Mouse (Mus musculus): Measurements from ENCODE around the gene Crmp1. TPM values are rescaled to one million over a fixed set of nuclear protein-coding genes. Genes with fewer than 3 reads are reported as not detected.

The Crmp1 gene
- polyA plus RNA-seq, 2 experiments from 2014 or later: 11.2 to 11.5 TPM

DNA sequence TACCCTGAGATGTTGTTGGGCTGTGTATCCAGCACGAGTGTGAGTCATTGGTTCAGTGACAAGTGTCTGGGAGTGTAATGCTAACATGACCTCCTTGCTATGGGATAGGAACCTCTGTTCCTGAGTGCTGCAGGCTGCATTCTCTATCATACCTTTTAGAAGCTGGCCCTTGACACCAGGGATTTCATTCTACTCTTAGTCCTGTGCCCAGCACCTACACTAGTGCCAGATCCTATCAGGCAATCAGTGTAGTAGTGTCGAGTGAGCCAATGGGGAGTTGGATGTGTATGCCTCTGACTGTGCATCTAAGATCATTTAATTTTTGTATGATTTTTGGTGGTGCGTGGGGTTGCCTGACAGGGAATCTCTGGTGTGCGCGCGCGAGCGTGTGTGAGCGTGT, 516 bp upstream of the Crmp1 start:
- no peak for ATAC-seq

DNA sequence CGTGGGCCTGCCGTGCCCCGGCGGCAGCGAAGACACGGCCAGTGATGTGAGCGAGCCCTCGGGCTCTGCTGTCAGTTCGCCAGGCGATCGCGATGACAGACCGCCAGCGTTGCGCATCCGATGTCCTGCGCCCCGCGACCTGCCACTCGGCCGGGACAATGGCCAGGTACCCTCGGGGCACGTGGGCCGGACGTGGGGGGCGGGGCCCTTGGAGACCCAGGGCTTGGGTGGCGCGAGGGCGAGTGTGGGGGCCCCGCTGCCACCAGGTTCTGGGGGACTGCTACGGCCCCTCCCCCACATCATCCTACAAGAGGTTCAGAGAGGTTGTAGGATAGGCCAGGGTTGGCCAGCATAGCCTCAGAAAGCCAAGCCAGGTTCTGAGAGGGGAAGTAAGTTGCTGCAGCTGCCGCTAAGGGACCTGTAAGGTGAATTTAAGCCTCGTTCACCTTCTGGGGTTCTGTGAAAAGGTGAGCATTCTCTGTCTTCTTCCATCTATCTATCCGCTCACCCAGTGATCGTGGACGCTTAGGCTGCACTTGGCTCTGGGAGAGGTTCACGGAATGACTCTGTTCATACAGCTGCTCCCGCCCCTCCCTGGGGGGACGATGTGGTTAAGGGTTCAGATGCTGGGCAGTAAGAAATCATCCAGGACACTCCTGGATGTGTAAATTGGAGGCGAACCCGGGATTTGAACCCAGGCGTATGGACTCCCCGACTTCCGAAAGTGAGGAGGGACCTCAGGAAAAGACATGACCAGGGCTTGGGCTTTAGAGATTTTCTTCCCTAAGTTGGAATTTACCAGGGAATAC, 824 bp downstream of the Crmp1 start:
- no peak for ATAC-seq

DNA sequence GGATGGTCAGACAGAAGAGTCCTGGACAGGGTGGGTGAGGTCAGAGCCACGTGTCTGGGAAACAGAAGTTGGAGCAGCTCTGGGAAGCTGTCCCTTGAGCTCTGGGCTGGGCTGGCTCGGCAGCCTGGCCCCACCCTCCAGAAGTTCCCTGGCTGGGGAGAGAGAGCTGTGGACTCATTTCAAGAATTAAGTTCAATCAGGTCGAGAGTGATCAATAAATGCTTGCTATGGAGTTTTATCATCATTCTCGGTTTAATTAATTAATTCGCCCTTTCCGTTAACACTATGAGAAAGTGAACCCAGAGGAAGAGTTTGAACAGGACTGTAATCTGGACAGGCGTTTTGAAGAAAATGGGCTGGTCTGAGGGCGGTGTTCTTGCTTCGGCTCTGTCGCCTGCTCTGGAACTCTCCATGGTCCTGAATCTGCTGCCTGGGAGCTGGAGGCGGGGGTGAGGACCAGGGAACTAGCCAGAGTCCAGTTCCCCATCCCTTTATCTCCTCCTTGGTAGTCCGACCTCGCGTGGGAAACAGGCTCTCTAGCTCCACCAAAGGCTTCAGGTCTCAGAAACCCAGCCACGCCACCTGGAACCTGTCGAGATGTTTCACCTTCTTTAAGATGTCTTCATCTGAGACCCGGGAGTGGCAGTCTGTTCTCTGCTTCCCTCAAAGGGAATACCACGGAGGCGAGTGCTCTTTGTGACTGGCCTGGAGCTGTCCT, 1.6 kb downstream of the Crmp1 start:
- no peak for ATAC-seq

DNA sequence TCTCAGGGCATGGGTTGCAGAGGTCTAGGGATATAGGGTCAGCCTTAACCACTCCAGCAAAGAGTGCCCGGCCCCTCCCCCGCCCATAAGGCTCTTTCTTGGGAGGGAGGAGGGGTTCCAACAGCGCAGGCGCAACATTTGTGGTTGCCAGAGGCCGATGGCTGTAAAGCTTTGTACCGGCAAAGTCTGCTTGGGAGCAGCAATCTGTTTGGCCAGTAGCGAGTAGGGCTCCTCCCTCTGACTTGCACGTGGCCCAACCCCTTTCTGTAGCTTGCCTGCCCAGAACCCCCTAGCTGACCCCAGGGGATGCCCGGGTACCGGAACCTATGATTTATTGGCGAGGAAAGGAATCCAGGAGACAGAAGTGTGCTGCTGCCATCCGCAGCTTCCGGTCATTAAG, 2.4 kb downstream of the Crmp1 start:
- ATAC-seq: no peak

DNA sequence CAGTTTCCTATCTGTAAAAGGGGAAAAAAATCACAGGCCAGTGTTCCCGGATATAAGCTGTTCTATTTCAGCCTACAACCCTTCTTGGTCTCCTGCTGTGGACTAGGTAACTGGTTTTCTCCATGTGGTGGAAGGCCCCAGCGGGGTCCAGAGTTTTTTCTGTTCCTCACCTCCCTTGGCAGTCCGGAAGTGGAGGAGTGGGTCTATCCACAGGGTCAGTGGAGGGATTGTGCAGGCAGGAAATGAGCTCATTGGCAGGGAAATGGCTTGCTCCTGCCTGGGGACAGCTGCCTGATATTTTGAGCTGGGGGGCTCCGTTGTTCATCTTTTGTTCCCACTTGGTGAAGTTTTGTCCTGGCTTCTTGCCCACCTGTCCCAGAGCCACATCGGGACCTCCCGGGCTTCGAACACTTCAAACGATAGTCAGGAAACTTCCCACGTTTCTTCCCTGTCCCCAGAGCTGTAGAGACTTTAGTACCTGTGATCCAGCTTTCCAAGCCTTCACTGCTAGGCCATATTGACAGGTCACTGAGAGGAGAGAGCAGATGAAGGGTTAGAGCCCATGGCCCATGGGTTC, 3.0 kb downstream of the Crmp1 start:
- ATAC-seq: no peak

DNA sequence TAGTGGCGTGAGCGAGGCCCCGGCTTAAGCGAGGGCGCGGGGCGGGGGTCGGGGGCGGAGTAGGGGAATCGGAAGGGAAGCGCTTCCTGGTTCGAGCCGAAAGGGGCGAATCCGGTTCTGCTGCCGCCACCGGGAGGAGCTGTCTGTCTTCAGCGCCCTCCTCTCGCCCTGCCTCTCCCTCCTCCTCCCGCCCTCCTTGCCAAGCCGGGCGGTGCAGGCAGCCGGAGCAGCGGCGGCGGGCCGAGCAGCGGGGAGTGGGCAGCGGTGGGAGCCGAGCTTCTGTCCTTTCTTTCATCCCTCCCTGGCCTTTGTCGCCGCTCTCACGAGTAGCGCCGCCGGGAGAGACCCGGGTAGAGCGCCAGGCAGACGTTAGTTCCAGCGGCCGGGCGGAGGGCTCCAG, 3.9 kb downstream of the Crmp1 start:
- ATAC-seq: peak; percentile 67

DNA sequence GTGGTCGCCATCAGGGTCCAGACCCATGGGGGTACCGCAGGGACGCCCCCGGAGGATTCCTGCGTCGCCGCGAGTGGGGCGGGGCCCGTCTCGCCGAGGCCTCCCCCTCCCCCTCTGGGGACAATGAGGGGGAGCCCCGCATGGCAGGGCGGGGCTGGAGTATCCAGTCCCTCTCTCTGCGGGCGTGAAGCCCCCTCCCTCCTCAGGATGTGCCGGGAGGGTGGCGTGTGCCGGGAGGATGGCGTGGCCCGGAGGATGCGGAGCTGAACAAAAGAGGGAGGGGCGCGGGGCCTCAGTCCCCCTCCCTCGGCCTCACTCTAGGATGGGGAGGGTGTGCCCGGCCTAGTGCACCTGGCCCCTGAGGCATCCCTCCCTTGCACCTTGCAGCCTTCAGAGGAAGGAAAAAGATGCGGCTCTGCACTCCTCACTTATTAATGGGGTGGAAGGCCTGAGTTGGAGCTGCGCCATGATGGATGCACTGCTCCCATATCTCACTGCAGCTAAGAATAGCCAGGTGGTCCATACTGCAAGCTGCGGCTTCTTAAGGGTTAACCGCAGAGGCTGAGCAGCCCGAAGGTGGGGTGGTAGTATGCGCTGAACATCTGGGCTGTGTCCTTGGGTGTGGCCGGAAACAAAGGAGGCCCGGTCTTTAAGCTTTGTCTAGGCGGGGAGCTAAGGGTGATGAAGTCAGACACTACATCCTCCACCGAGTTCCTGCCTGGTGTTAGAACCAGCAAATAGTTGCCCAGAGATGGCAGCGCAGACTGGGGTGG, 4.6 kb downstream of the Crmp1 start:
- ATAC-seq: peak; percentile 72

DNA sequence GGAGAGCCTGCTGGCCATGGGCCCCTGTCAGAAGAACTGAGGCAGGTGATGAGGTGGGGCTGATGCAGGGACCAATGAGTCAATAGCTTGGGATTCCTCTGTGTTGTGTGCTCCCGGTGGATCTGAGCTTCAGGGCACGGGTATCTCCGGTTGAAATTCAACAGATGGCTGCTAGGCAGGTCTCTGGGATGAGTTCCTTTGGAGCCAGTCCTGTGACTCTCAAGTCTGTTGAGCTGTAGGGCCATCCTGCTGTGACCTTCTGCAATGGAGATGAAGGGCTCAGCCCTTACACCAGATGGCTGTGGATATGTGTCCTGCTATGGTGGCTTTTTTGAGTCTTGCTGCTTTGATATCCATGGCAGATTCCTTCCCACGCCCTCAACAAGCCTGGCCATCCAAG, 5.7 kb downstream of the Crmp1 start:
- ATAC-seq: no peak

DNA sequence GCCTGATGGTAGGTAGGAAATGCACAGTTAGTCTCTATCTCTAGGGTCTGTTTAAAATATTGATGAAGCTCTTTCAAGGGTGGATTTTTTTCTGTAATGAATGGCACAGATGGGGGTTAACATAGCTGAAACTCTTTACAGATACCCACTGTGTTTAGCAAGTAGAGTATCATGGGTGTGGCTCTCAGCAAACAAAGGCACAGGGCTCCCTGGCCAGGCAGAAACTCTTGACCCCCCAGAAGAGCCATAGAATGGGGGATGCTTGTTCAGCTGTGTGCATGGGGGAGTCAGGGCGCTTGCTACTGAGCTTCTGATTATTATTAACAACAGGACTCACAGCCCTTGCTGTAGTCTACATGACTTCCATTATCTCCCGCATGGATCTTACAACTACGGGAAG, 7.1 kb downstream of the Crmp1 start:
- ATAC-seq: no peak

DNA sequence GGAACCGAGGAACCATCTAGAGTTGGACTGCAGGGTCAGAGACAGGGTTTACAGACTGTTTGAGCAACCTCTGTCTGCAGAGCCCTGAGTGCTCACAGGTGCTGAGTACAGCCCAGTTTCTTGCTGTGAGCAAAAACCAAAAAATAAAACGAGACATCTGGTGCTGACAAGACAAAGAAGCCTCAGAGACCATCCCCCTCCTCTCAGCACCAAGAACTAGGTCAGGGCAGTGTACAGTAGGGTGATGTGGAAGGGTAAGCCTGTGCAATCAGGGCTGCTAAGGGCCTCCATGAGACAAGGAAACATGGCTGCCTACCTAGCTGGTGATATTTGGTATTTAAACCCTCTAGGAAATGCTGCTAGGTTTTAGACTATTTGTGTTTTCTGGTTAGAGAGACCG, 9.9 kb downstream of the Crmp1 start:
- ATAC-seq: no peak

DNA sequence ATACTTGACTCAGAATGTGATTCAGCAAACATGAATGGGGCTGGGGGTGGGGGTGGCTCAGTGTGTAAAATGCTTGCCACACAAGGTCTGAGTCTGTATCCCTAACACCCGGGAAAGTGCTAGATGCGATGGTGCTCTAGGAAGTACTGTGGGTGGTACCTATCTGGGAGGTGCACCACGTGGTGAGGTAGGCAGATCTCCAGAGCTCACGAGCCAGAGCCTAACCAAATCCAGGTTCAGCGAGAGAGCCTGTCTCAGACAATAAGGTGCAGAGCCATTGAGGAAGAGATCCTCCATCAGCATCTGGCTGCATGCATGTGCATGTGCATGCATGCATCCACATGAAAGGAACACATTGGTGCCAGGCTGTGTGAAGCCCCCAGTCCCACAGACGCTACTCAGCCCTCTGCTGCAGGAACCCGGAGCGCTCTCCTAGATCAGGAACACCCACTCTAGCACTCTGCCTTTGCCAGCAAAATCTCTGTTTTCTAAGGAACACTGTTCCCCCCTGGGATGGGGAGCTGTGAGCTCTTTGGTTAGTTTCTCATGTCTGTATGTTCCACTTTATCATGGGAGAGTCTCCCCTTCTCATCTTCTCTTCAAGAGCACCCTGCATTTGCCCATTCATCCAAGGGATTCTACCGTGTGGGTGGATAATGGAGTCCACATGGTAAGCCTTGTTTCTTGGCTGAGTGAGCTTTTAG, 10.5 kb downstream of the Crmp1 start:
- no peak for ATAC-seq

DNA sequence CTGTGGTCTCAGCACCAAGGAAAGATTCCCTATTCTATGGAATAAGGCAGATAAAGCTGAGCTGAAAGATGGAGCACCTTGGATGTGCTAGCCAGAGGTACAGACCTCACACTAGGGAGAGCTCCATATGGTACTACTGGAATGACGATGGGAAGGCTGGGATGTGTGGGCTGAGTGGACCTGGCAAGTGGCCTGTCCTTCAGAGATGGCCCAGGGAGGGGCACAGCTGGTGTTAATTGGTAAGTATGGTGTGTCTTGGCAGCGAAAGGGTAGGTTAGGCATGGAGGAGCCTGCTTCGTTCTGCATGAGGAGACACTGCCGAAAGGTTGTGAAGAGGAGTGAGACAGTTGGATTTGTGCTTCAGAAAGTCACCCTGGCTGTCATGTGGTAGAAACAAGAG, 12.8 kb downstream of the Crmp1 start:
- ATAC-seq: no peak

DNA sequence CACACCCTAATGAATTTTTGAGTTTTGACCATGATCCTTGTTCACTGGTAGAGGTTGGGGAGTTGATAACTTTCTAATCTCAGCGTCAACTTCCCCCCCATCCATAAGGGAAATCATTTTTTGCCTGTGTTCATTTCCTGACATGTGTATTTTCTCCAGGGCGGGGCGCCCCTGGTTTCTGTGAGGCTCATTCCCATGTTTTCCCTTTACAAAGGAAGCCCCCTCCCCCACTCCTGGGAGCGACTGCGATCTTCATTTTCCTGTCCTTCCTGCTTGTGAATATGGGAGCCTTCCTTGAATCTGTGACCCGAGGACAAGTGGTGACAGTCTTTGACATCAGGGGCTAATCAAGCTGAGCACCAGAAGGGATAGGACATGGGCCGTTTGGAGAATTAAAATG, 15.1 kb downstream of the Crmp1 start:
- ATAC-seq: no peak

DNA sequence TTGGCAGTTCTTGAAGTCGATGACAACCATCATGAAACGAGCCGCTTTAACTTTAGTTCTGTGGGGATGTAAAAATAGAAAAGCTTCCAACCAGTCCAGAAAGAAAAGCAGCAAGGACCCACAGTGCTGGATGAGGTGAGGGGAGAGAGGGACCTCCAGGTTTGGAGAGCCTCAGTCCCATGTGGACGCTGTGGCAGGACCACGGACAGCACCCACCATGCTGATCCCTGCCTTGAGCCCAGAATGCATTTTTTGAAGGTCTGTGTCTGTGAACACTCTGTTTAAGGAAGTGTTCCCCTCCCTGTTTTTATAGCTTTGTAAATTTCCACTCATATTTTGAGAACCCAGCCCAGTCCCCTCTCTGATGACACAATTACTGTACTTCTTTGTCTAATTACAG, 15.5 kb downstream of the Crmp1 start:
- ATAC-seq: no peak

DNA sequence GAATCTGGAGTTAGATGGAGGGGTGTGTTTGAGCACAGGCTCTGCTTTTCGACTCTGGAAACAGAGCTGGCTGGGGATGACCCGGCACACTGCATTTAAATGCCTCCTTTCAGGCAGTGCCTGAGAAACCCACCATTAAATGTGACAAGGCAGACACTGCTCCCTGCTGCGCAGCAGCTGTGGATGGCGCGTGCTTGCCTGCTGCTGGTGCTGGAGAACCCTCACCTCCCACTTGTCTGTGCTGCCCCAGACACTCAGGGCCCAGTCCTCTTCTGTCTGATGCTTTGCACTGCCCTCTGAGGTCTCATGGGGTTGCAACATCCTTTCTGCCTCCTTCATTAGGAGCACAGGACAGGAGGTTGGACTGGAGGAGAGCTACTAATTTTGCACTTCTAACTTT, 20.0 kb downstream of the Crmp1 start:
- ATAC-seq: no peak

DNA sequence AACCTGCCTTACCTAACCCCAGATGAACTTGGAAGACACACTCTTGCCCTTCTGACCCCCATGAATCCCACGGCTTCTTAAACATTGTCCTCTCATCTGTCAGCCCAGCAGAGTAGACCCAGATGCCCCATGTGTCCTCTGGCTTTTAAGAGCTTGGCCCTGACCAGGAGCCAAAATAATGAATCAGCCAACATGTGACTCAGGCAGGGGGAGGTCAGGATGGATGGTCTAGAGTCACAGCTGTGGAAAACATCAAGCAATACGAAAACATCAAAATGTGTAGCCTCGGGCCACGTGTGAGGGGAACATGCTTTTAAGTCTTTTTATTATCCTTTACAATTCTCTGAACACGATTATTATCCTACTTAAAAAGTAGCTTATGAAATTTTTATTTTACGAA, 22.1 kb downstream of the Crmp1 start:
- ATAC-seq: no peak

DNA sequence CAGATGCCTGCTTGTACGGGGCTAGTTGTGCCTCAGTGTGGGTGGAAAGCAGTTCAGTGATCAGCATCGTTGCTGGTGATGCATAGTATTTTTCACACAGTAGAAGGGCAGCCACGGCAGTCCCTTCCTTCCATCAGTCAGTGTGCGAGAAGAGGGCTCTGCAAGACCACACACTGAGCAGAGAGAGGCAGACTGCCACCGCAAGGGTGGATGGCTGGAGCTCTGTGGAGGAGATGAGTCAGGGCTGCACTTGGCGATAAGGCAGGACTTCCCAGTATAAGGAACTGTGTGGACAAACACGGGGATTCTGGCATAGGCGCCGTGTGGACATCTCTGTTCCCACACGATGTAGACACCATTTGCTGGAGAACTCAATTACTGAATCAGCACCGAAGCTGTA, 39.3 kb downstream of the Crmp1 start:
- no peak for ATAC-seq

DNA sequence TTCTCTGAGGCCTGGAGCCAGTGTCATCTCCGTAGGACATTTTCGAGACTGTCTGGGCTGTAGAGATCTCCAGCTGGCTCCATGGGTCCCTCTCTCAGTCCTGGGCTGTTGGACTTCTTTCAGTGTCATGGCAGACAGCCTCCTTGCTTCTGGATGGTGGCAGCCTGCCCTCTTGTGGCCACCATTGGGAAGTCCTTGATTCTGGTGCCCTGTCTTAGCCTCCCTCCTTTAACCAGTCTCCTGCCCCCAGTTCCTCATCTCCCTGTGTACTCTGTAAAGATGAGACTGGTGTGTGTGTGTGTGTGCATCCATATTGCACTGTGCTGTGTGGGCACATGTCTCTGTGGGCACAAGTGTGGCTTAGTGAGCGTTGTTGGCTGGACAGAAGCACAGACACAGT, 46.6 kb downstream of the Crmp1 start:
- peak; percentile 52 for ATAC-seq

DNA sequence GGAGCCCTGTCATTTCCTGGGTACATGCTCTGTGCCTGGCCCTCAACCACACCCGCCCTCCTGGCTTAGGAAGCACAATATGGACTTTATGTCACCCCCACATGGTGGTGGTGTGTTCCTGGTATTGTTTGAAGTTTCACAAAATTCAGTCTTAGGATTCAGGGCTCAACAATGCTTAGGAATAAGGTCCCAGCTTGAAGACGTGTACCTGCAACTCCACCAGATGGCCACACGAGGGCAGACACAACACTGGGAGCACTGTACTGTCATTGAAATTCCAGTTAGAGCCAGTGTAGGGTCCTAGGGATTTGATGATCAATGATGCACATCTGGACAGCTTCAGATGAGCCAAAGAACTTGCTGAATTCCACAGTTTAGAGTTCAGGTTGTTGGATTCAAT, 47.5 kb downstream of the Crmp1 start:
- ATAC-seq: no peak

DNA sequence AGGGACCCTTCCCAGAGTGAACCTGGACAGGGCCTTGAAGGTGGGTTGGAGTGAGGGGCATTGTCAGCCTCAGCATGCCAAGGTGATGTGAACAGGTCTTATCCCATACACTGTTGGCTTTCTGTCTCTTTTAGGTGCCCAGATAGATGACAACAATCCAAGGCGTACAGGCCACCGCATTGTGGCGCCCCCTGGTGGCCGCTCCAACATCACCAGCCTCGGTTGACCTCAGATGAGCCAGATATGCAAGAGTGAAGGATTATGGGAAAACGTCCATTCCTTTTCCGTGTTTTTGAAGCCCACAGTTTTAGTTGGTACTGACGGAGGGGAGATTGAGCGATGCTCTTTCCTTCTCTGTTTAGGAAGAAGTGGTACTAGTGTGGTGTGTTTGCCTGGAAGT, 49.2 kb downstream of the Crmp1 start:
- ATAC-seq: no peak

DNA sequence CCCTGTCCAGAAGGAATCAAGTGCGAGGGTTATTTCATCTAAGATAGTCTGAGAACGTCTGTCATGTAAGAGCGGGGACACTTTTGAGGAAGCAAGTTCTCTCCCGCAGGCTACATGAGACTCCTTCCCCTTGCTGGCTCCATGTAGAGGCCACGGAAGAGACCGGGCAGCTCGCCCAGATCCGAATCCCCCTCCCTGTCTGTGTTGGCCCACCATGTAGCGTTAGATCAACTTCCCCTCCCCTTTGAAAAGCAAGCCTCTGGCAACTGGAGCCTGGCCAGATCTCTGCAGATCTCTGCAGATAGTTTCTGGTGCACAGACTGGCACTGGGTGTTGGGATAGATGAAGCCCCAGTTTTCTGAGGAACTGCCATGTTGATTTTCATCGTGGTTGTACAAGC, 55.0 kb downstream of the Crmp1 start:
- no peak for ATAC-seq

DNA sequence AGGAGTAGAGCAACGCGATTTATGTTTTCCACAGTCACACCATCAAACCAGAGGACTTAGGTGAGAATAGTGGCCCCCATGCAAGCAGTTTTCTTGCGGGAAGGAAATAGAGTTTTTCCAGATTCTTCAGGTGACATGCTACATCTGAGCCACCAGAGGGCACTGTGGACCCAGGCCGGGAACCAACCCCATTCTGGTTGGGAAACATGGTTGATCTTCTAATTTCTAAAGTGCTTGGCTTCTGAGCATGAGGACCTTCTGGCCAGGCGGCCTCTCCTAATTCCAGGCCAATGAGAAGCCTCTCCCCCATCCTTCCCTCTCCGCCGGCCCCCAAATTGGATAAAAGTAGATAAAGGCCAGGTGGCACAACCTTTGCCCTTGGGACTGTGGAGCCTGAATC, 56.6 kb downstream of the Crmp1 start:
- ATAC-seq: no peak

DNA sequence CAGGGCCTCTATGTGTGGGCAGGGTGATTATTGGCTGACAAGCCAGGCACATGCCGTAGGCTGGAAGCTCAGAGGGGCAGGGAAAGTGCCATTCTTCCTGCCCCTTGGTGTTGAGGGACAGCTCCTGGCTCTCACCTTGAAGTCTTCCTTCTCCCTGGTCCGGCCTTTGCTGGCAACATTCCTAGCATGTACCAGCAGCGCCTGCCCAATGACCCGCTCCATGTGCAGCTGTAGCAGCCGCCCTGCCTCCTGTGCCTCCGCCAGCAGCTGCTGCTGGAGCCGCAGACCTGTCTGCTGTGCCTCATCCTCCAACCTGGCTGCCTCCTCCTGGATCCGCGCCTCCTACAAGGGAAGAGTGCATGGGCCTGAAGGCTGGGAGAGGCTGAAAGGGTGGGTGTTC, 68.3 kb downstream of the Crmp1 start:
- ATAC-seq: no peak
